Mouse (Mus musculus) spleen, adult 2 months (tissue): ENCODE measurements at regions not wholly inside any gene's neighbourhood (a gene's known extent, or its start where the extent isn't known, plus 50 kb on each side); places are given as distances from the start of the nearest gene placed in this dataset.

Source experiments
- DNase-seq, 2 experiments: peaks; one replicate each; pipeline versions ENCODE4 v3.0.0 to v3.0.0-alpha.2; 2012 to 2021; ENCODE audit warnings: low spot score in 2 of 2, low read depth in 1 of 2
- H3K27ac ChIP-seq: fragments of 200-500 bp; 2 replicates; pipeline ENCODE4 v1.5.1; 2012; ENCODE audit warnings: low read length, inconsistent platforms; ENCODE audit not compliant: insufficient read depth
- H3K27me3 ChIP-seq: fragments of 200-500 bp; 2 replicates; pipeline ENCODE4 v1.6.1; 2012; ENCODE audit warnings: mild to moderate bottlenecking, moderate library complexity, low read length, inconsistent platforms; ENCODE audit not compliant: control insufficient read depth, insufficient read depth
- H3K36me3 ChIP-seq: fragments of 200-500 bp; 2 replicates; pipeline ENCODE4 v1.6.1; 2012; ENCODE audit warnings: mild to moderate bottlenecking, low read length, inconsistent platforms; ENCODE audit not compliant: control insufficient read depth, insufficient read depth
- H3K4me1 ChIP-seq: fragments of 200-500 bp; 2 replicates; pipeline ENCODE4 v1.6.1; 2011; ENCODE audit warnings: inconsistent platforms; ENCODE audit not compliant: control insufficient read depth, insufficient read depth, insufficient read length
- H3K4me3 ChIP-seq: fragments of 200-500 bp; 2 replicates; pipeline ENCODE4 v1.5.1; 2011; ENCODE audit warnings: mild to moderate bottlenecking, inconsistent platforms; ENCODE audit not compliant: insufficient read depth, insufficient read length; ENCODE audit errors: extremely low read depth
- CTCF ChIP-seq: fragments of 200-500 bp; IDR thresholded peaks from 2 replicates; pipeline ENCODE4 v1.5.1; 2011; ENCODE audit warnings: mild to moderate bottlenecking, inconsistent platforms; ENCODE audit not compliant: insufficient read depth, insufficient read length, insufficient replicate concordance; ENCODE audit errors: extremely low read depth
- POLR2A ChIP-seq: fragments of 200-500 bp; IDR thresholded peaks from 2 replicates; pipeline ENCODE4 v1.6.1; 2011; ENCODE audit warnings: low read depth, low read length, inconsistent platforms
- WGBS: fragments of 180-500 bp; shearing (Covaris S2); methylation state at CpG from one replicate; pipeline ENCODE4 v1.1.7; 2018; 5-methylcytosine and 5-hydroxymethylcytosine counted together

DNA sequence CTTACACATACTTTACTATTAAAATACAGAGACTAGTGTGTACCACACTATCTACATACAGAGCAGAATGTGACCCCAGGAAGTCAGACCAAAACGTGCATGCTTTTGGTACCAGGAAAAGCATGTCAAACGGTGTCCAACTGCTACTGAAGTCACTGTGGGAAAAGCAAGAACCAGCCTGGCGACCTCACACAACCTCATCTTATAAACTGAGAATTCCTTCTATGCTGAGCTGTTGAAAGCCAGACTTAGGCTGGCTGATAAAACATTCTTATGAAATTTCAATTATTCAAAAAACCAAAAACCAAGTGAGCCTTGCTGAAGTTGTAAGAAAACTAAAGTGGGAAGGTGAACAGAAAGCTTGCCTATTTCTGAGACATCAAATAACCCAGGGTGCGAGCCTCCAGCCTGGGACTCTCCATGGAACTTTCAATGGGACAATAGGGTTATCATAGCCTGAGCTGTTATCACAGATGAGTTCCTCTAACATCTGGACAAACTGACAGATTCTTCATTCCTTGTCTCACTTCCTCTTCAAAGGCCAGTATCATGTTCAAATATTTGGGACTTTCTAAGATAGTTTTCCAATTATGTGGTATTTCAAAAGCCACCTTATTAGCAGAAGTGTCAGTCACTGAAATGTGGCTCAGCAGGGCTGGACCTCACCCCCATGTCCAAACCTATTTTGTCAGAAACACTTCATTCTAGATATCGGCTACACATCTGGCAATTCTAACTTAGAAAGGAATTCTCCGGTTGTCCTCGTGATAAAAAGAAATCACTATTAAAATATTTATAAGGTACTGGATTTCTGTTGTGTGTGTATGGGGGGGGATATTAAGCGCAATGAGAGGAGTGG lies 155.7 kb downstream of the Sox4 start:
- 70% methylated on average over 8 of the region's 8 CpGs for WGBS

GRCm38 (mm10) chr13:28795274-28795673 lies 158.2 kb downstream of the Sox4 start:
- WGBS = 62% methylated on average over 7 of the region's 7 CpGs
- Histone ChIP-seq H3K36me3 (no peaks in the 10 kb centered on the region), H3K4me1 (no peaks in the 10 kb centered on the region), H3K27me3 (no peaks in the 10 kb centered on the region), H3K4me3 (no peak overlapping the region), H3K27ac (no peak overlapping the region)
- DNase-seq = no peak
- TF ChIP-seq CTCF (no peak), POLR2A (no peak)

More for the DNA sequence above, 155.7 kb downstream of the Sox4 start:
- no peak for DNase-seq
- Histone ChIP-seq H3K27ac (no peak overlapping the region), H3K4me1 (no peaks in the 10 kb centered on the region), H3K4me3 (no peak overlapping the region), H3K36me3 (no peaks in the 10 kb centered on the region), H3K27me3 (no peaks in the 10 kb centered on the region)
- TF ChIP-seq CTCF (no peak), POLR2A (no peak)

- Histone ChIP-seq H3K4me1 (no peaks in the 10 kb centered on the region), H3K27ac (no peak overlapping the region), H3K36me3 (no peaks in the 10 kb centered on the region), H3K27me3 (no peaks in the 10 kb centered on the region), H3K4me3 (no peak overlapping the region)
- no peak for TF ChIP-seq CTCF
- no peak for TF ChIP-seq POLR2A
- DNase-seq = no peak
- 69% methylated on average over 3 of the region's 3 CpGs for WGBS
Observed at GRCm38 (mm10) chr13:28794547-28794946, 159.0 kb downstream of the Sox4 start.

DNA sequence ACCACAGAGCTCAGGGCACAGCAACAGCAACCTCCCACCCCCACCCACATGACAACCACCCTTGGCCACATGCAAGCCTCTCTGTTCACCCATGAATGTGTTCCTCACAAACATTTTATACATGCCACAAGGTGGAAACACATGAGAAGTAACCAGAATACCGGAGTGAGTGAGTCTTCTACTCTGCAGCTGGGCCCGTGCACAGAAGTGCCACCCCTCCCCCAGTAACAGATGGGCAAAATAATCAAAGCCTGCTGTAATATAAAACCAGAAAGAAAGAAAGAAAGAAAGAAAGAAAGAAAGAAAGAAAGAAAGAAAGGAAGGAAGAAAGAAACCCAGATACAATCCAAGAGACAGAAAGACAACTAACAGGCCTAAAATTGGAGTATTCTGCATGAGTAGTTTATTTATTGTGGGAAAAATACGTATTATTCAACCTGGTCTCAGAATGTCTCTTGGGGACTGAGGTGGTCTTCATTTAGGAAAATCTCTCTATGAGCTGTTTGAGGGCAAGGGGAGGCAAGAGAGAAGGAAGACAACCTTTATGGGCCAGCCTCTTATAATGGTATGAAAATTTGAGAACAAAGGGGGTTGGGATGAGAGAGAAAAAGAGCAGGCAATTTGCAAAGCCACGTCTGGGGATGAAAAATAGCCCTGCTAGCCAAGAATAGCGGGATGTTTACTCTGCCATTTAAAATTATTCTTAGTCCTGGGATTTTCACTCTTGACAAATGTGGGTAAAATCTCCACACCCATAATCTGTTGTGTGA lies 160.2 kb downstream of the Sox4 start:
- Histone ChIP-seq H3K4me1 (no peaks in the 10 kb centered on the region), H3K27me3 (no peaks in the 10 kb centered on the region), H3K36me3 (no peaks in the 10 kb centered on the region), H3K4me3 (no peak overlapping the region), H3K27ac (no peak overlapping the region)
- WGBS = 50% methylated on average over 5 of the region's 5 CpGs
- no peak for DNase-seq
- TF ChIP-seq POLR2A = no peak
- no peak for TF ChIP-seq CTCF

- DNase-seq = no peak
- 93% methylated on average over 12 of the region's 12 CpGs for WGBS
- Histone ChIP-seq H3K4me3 (no peak overlapping the region), H3K27ac (no peak overlapping the region), H3K4me1 (no peaks in the 10 kb centered on the region), H3K27me3 (no peaks in the 10 kb centered on the region), H3K36me3 (no peaks in the 10 kb centered on the region)
- TF ChIP-seq POLR2A (no peak), CTCF (no peak)
Observed at GRCm38 (mm10) chr13:28792461-28793165, 160.9 kb downstream of the Sox4 start.

- Histone ChIP-seq H3K27me3 (no peaks in the 10 kb centered on the region), H3K27ac (no peak overlapping the region), H3K36me3 (no peaks in the 10 kb centered on the region), H3K4me3 (no peak overlapping the region), H3K4me1 (no peaks in the 10 kb centered on the region)
- no peak for TF ChIP-seq POLR2A
- TF ChIP-seq CTCF = no peak
- no peak for DNase-seq
- 41% methylated on average over 4 of the region's 4 CpGs for WGBS
Observed at GRCm38 (mm10) chr13:28790381-28790780, 163.1 kb downstream of the Sox4 start.
